Mouse (Mus musculus) frontal cortex, postnatal 10 days (tissue): ENCODE measurements around the gene Kif2a.
A peak's percentile ranks its signal among the peaks of the same experiment; 100 is the strongest.
"Not testable (repeated sequence)": the region's sequence is repeated elsewhere in the genome, so short reads cannot be mapped to it uniquely, and the experiment has no call there.

Experiments used
- DNase-seq, 2 experiments: peaks; one replicate each; pipeline ENCODE4 v3.0.0; 2022; ENCODE audit warnings: low spot score in 2 of 2, mixed read lengths in 1 of 2

Gene Kif2a

DNA sequence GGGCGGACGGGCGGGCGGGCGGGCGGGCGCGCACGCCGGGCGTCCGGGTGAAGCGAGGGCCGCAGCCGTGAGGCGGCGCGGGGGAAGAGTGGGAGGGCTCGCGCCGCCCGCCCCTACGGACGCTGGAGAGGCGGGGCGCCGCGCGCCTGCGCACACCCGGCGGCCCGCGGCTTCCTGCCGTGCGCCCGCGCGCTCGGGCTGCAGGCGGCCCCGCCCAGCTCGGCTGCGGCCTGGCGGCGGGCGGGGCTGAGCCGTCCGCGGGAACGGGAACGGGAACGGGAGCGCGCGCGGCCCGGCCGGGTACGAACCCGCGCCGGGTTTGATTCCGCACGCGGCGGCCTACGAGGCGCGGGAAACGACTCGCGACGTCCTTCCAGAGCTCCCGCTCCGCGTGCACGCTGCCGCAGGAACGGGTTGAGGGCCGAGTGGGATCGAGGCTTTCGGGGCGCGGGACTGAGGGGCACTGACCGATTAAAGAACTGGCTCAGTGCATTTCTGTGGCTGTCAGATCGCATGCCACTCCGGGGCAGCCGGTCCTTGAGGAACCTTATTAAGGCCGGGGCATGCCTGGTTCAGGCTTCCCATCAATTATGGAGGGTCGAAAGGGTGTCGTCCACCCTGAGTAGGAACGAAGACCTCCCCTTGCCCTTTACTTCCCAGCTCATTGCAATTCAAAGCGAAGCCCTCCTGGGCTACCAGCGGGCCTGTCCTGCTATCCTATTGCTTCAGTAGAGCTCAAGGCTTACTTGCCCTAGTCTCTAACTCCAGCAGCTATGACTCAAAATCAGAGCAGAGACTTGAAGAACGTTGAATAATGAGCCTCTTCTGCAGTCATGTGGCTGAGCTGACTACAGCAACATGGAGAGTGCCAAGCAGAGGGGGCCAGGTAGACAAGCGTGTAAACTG, 593 bp upstream of the Kif2a start:
- DNase-seq = peak; percentile 50 to 72

DNA sequence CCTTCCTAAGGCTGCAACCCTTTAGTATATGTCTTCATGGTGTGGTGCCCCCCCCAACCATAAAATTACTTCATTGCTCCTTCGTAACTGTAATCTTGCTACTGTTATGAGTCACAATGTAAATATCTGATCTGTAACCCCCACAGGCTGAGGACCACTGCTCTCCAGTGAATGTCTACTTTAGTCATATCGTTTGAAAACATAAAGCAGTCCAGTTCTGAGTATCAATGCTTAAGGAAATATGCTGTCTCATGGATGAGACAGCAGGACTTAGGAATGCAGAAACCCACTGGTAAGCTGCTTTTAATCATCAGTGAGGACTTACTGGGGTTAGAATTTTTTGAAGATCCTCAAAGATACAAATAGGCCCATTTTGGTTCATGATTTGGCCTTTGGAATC, 2.5 kb downstream of the Kif2a start:
- DNase-seq = no peak

DNA sequence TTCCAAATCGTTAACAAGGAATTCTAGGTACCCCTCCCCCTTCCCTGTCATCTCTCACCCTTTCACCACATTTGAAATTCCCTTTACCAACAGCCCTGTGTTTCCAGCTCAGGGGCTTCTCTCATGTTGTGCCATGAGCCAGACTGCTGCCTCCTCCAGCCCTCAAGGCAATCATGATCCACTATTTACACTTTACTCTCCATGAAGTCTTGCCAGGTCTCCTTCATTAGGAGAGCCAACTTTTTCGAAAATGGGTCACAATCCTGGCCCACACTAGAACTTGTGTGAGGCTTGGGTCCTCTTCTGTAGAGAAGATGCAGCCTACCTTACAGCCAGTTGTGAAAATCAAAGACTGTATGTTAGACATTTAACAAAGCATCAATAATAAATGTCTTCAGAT, 8.0 kb downstream of the Kif2a start:
- no peak for DNase-seq

DNA sequence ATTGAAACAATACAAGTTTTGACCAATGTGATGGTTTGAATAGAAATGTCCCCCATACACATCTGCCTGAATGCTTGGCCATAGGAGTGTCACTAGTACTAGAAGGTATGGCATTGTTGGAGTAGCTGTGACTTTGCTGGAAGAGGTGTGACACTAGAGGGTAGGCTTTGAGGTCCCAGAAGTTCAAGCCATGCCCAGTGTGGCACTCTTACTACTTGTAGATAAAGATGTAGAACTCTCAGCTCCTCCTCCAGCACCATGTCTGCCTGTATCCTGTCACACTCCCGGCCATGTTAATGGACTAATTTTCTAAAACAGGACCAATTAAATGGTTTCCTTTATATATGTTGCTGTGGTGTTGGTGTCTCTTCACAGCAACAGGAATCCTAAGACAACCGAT, 10.3 kb downstream of the Kif2a start:
- DNase-seq = no peak

DNA sequence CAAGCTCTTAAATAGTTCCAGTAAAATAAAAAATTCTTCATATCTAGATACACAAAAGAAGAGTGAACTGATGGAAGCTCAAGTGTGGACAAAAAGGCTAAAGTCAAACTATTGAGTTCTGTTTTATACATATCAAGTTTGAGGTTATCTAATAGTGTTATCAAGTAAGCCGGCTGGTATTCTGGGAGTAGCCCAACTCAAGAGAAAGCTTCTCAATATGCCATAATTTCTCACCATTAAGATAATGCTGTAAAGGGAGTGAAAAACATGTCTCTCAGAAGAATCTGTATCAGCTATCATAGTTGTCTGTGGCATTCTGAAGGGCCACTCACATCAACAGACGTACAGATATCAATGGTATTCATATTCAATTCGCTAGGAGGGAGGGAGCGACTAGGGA, 13.8 kb downstream of the Kif2a start:
- no peak for DNase-seq

DNA sequence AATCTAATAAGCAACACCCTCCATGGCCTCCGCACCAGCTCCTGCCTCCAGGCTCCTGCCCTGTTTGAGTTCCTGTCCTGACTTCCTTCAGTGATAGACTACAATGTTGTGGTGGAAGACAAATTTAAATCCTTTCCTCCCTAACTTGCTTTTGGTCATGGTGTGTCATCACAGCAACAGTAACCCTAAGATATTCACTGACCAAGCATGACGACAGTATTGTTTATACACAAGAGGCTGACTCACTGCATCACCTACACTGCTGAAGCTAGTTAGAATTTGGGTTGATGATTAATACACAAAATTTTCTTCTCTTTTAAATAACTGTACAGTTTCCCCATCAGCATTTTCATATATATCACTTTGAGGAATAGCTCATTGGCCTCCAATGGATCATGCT, 18.7 kb downstream of the Kif2a start:
- no peak for DNase-seq

DNA sequence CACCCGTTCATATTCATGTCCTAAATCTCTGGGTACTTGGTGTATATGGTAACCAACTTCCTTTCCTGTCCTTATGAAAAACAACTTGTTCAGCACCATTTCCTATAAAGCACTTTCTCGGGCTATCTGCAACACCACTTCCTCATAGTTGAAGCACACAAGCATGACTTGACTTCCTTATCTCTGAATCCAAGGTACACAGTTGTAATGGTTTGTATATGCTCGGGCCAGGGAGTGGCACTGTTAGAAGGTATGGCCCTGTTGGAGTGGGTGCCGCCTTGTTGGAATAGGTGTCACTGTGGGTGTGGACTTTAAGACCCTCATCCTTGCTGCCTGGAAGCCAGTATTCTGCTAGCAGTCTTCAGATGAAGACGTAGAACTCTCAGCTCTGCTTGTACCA, 23.3 kb downstream of the Kif2a start:
- no peak for DNase-seq

DNA sequence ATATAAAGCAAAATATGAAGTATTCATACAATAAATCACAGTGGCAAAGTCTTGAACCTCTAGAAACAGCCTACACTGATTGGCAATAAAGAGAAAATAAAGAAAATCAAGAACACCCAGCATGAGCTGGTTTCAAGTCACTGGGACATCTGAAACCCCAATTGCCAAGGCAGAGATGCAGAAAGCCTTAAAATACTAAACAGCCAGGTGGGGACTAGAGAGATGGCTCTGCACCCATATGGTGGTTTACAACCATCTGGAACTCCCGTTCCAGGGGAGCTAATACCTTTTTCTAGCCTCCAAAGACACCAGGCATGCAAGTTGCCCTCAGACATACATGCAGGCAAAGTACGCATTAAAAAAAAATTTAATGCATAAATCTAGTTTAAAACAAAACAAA, 23.9 kb downstream of the Kif2a start:
- no peak for DNase-seq

DNA sequence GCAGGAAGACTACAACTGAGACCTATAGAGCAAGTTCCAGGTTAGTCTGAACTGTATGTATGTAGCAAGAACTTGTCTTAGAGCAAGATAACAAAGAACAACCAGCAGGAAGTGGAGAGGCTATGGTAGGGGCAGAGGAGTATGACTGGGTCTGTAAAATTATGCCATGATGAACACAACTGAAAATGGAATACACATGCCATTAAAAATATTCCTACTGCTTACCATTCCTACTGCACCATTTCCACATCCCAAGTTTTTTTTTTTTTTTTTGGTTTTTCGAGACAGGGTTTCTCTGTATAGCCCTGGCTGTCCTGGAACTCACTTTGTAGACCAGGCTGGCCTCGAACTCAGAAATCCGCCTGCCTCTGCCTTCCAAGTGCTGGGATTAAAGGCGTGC, 24.4 kb downstream of the Kif2a start:
- not testable (repeated sequence) for DNase-seq

DNA sequence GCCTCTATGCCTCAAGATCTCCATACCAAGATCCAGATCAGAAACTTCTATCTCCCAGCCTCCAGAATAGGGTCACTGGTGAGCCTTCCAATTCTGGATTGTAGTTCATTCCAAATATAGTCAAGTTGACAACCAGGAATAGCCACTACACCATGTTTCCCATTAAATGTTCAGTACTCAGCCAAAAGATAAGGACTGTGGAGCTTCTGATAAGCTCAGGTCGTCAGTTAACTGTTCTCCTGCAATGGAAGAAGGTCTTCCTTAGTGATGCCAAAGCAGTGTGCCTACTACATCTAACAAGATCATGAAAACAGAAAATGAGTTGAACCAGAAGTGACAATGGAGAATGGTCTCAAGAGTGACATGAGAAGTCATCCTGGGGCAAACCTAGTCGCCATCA, 25.0 kb downstream of the Kif2a start:
- no peak for DNase-seq

DNA sequence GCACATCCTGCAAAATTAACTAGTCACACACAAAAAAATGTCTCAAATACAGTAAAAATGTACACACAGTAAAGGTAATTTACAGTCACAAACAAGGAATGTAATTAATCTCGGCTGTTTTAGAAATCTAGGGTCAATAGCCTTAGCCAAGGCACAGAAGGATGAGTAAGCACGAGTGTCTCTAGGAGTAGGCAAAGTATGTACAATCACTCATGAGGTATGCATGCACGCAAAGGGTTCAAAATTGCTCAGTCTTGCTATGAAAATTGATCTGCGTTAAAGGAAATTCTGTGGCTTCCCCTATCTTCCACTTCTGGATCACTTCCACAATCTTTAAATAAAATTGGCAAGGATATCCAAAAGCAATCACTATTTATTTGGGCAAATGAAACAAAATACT, 60.4 kb downstream of the Kif2a start:
- no peak for DNase-seq

DNA sequence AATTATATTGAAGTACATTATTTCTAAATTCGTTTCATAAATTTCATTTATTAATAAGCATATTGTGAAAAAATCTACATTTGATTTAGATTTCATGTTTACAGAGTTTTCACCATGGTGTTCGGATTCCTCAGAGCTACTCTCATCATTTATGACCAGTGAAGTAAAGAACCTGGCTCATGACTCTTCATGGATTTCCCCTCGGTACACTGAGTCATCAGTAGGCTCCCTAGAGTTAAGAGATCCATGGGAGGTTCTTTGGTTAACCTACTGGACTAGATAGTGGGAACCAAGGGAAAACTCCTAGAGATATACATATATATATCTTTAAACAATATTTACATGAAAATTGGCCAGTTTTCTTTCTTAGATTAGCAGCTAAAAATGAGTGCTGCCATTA, 61.4 kb downstream of the Kif2a start:
- DNase-seq = no peak

DNA sequence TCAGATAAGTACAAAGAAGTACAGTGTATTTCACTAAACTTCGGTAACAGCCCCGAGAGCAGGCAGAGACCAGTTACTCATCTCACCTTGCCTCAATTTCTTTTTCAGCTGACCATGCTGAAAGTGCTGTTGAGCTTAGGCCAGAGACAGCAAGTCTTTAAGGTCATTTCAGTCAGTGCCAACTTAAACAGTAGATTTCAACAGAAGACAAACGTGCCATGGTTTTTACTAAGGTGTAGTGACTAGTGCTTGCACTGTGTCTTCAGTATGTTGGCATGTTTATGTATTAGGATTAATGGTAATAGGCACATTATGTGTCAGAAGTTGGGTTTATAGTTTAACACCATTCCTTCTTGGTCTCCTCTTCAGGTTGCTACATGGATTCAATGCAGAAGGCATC, 63.6 kb downstream of the Kif2a start:
- DNase-seq = no peak

DNA sequence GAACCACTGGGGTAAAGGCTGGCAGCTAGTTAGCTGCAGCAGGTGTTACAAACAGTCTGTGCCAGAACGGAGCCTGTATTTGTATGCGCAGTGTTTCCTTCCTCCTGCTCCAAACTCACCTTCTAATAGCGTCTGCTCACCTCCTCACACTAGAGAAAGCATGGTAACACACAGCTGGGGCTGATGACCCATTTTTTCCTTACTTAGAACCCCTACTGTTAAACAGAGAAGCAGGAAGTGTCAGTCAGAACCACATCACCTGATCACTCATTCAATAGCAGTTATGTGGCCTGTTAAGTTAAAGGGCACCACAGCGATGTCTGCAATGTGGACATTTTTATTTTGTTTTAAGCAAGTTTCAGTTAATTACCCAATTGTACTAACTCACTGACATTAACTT, 64.4 kb downstream of the Kif2a start:
- DNase-seq = no peak

DNA sequence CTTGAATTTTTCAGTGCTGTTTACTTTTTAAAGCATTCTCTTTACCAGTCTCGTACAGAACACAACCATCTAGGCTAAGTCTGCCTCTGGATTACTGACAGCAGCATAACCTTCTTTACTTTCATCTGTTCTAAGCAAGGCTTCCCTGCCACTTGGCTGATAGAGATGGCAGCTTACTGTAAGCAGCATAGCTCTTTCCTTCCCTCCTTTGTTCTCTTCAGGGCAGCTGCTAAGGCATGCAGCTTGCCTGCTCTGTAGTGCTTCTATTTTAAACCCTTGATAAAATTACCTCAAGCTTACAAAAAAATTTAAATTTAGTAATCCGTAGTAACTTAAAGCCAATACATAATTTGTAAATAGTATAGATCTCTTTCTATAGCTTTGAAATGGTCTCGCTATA, 67.0 kb downstream of the Kif2a start:
- no peak for DNase-seq

DNA sequence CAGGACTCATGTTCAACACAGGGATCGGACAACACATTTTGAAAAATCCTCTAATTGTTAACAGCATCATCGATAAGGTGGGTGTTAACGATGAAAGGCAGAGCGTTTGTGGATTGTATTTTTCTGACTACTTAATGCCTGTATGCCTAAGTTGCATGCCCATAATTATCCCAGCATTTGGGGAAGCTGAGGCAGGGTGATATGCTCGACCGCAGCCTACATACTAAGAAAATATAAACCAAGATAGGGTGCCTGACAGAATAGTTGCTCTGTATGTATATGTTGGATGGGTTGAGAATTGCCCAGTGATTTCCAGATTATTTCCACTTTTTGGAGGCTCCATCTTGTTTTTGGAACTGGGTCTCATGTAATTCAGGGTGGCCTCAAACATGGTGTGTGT, 74.3 kb downstream of the Kif2a start:
- DNase-seq = no peak

DNA sequence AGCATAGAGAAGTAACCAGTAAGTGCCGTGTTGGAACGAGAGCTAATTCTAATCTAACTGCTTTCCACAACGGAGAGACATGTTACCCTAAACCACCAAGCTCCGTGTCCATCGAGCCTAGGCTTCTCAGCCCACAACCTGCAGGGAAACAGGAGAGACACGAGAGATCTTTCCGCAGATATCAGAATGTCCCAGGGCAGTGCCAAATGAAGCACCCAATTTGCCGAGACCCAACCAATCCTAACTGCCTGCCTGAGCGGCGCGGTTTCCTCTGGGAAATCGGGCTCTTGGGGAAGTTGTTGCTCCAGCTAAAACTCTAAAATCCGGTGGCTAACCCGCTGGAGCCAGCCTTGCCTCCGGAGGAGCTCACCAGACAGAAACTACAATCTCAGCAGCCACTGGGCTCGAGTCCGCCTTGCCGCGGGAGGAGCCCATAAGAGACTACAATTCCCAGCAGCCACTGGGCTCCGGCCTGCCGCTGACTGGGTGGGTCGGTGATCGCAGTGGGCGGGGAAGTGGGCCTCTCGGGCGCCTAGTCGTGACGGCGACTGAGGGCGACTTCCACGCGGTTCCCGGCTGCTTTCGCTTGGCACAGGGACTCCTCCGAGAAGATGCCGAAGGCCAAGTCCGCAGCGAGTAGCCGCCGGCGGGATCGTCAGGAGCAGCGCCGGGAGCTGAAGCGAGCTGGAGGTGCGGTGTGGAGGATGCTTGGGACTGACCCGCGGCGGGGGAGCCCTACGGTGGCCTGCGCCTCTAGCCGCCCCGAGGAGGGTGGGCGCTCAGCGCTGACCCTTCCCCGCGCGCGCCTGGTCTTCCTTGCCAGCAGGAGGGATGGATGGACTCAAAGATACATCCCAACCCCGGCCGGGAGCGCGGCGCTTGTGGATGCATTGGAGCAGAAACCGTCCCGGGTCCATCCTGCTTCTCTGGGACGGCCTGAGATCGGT, 75.1 kb downstream of the Kif2a start, which contains the start of gene Dimt1:
Gene Dimt1 (plus strand): TSS at position 534 of the 947 bp plus-strand sequence.
- DNase-seq = peak; percentile 92 to 96

DNA sequence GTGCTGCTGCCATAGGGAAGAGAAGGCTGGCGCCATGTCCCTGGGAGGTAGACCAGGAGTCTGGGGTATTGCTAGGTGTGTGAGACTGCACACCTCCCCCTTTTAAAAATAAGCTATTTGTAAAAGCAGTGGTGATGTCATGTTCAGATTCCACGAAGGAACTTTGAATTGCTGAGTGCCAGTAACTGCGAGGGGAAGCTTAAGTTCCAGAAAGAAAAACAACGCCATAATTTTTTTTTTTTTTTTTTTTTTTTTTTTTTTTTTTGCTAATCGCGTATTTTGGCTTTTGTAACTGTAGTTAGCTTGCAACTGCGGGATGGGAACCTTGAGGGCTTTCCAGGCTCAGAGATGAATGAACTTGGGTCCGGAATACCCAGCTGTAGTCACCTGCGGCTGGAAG, 76.4 kb downstream of the Kif2a start:
- DNase-seq = no peak

DNA sequence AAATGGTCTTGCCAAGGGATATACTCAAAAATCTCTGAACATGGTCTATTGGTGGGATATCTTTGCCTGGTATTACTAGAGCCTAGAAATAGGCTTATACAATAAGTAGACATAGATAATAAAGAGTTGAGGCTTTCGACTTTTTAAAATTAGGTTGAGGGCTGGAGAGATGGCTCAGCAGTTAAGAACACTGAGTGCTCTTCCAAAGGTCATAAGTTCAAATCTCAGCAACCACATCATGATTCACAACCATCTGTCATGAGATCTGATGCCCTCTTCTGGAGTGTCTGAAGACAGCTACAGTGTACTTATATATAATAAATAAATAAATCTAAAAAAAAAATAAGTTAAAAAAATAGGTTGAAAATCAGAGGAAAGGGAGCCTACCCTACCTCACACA, 79.2 kb downstream of the Kif2a start:
- DNase-seq = no peak

DNA sequence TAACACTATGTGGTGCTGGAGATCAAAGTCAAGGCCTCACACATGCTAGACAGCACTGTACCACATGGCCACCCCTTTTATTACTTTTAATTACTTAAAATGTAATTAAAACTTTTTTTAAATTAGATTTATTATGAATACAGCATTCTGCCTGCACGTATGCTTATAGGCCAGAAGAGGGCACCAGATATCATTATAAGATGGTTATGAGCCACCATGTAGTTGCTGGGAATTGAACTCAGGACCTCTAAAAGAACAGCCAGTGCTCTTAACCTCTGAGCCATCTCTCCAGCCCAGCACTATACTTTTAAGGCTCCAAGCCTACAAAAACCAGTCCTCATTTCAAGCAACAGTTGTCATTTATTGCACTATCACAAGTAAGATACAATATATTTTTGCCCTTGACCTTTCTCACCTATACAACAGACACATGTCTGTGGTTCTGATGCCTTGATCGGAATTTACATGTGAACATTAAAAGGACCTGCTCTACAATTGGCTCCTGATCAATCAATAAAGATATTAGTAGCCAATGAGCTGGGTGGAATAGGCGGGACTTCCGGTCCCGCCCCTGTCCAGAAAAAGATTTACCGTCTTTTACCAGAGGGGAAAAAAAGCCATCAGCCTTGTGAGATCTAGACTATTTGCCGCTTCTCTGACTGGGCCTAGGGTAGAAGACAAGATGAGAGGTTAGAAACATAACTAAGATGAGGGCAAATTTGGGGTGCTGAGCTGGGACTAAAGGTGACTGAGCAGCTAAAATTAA, 80.5 kb downstream of the Kif2a start:
- DNase-seq = no peak

DNA sequence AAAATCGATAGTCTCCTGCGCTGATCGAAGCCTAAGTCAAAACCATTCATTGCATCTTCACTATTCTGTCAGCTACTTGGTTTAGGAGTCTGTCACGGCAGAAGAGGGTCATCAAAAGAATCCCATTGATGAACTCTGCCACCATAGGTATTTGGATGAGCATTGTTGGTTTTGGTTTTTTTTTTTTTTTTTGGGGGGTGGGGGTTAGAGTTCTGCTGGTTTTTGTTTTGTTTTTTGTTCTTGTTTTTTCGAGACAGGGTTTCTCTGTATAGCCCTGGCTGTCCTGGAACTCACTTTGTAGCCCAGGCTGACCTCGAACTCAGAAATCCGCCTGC, 84.8 kb downstream of the Kif2a start:
- no peak for DNase-seq
